Mouse (Mus musculus) liver, embryonic 14 days (tissue): ENCODE data around the gene Hmcn2. TPM values are rescaled to one million over a fixed set of nuclear protein-coding genes. Genes with fewer than 3 reads are reported as not detected.

Source experiments
- polyA plus RNA-seq: library from polyadenylated mRNA; depleted of rRNA; stranded (reverse); fragments of >200 nt; gene quantifications from 2 replicates; pipeline ENCODE4 v1.2.3, GENCODE M21; 2012; rRNA removed

The Hmcn2 gene
- 0.20 TPM in 2 replicates for polyA plus RNA-seq

DNA sequence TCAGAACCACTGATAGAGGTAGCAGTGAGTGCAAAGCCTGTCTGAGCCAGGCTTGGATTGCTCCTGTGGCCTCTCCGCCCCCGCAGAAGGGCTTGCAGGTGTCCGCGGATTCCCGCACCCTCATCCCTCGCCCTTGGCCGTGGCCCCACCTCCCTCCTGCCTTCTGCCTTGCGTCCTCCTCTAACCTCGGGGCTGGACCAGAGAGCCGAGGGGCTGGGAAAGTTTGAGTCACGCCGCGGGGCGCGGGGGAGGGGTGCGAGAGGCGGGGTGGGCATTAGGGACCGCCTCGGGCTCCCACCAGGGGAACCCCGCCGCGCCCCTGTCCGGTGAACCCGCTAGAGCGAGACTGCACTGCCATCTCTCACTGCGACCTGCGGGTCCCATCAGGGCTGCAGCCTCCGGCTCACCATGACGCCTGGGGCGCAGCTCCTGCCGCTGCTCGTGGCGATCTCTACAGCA lies at the start of gene Hmcn2:
Hmcn2 (plus strand) TSS at position 409 of the 459 bp plus-strand sequence.

DNA sequence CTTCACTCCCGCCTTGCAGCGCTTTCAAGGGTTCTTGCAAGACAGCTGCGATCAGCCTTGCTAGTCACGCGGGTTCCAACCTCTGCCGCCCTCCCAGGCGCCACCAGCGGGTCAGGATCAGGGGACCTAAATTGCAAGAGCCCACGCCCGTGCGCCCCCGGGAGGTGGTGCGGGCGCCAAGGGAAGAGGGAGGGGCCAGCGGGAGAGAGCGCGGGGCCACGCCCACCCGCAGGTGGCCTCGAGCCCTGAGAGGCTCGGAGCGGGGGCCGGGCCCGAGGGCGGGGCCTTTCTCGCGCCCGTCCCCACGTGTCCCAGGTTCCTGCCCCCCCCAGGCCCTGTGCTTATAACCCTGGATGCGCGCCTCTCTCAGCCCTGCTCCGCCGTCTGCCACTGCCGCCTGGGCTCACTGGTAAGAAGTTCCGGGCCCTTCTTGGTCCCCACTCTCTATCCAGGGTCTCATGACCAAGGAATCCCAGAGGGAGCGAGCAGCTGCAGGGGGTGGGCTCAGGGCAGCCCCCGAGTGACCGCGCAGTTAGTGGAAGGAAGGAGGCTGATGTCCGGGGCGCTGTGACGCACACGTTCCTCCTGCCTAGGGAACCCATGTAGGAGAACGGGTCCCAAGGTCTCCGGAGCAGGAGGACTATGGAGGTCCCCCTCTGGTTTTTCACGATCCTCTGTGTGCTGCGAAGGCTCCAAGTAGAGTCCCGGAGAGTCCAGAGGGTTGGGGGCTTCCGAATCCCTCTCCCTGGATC lies 155.9 kb downstream of the Hmcn2 start, which contains the start of gene Ass1:
Ass1 (plus strand) TSS at position 277 of the 752 bp plus-strand sequence.

Other genes starting within 250 kb of the Hmcn2 start
- gene Fnbp1, start 172.4 kb upstream of the Hmcn2 start, polyA plus RNA-seq: 6.8 and 7.6 TPM in 2 replicates
- 5.4 and 5.9 TPM in 2 replicates for gene Gpr107, start 162.1 kb upstream of the Hmcn2 start, polyA plus RNA-seq
- 0.37 and 0.45 TPM in 2 replicates for gene Ncs1, start 68.6 kb upstream of the Hmcn2 start, polyA plus RNA-seq
- 58.7 and 72.4 TPM in 2 replicates for gene Ass1, start 155.8 kb downstream of the Hmcn2 start, polyA plus RNA-seq